Mouse (Mus musculus): Measurements from ENCODE around the gene Psmc6.

Gene Psmc6

GRCm38 (mm10) chr14:45329018-45329588 lies 485 bp upstream of the Psmc6 start:
- in situ Hi-C loops (cut with MboI, MseI): loop anchor here (25.0 kb wide), 2 partner anchors 1433 to 1933 kb away; partner anchors contain the start of gene Cdkn3 (in 1 of the 2)

GRCm38 (mm10) chr14:45350931-45351859 lies 21.6 kb downstream of the Psmc6 start, which contains the start of gene Styx:
Gene Styx (plus strand): TSS chr14:45351093.
- in situ Hi-C loops (cut with MboI, MseI): no loop called here

GRCm38 (mm10) chr14:45364211-45365195 lies 34.9 kb downstream of the Psmc6 start:
- in situ Hi-C loops (cut with MboI, MseI): no loop called here

- in situ Hi-C loops (cut with MboI, MseI): no loop called here
These were observed 35.6 kb downstream of the Psmc6 start for GRCm38 (mm10) chr14:45365196-45365587.

GRCm38 (mm10) chr14:45378771-45379170 lies 49.2 kb downstream of the Psmc6 start:
- in situ Hi-C loops (cut with MboI, MseI): no loop called here

GRCm38 (mm10) chr14:45380756-45381155 lies 51.2 kb downstream of the Psmc6 start:
- in situ Hi-C loops (cut with MboI, MseI): loop anchor here in 1 of 2 experiments (10.0 kb wide), 1 partner anchor 396 kb away; the partner anchor contains the start of gene Ptger2

- in situ Hi-C loops (cut with MboI, MseI): loop anchor here in 1 of 2 experiments (10.0 kb wide), 1 partner anchor 398 kb away; the partner anchor contains the start of gene Ptger2
These were observed 53.3 kb downstream of the Psmc6 start for GRCm38 (mm10) chr14:45382912-45383311.

GRCm38 (mm10) chr14:45385596-45385995 lies 56.0 kb downstream of the Psmc6 start:
- in situ Hi-C loops (cut with MboI, MseI): loop anchor here (5.0 to 10.0 kb wide), 2 partner anchors 53 to 401 kb away; partner anchors contain the start of gene Ptger2 (in 1 of the 2)

- in situ Hi-C loops (cut with MboI, MseI): loop anchor here (5.0 to 10.0 kb wide), 2 partner anchors 55 to 403 kb away; partner anchors contain the start of gene Ptger2 (in 1 of the 2)
These were observed 57.9 kb downstream of the Psmc6 start for GRCm38 (mm10) chr14:45387480-45387879.

- in situ Hi-C loops (cut with MboI, MseI): loop anchor here (5.0 to 10.0 kb wide), 2 partner anchors 56 to 404 kb away; partner anchors contain the start of gene Ptger2 (in 1 of the 2)
These were observed 59.0 kb downstream of the Psmc6 start for GRCm38 (mm10) chr14:45388345-45389181.

GRCm38 (mm10) chr14:45389194-45389593 lies 59.6 kb downstream of the Psmc6 start:
- in situ Hi-C loops (cut with MboI, MseI): loop anchor here (5.0 to 10.0 kb wide), 2 partner anchors 57 to 404 kb away; partner anchors contain the start of gene Ptger2 (in 1 of the 2)
